Mouse (Mus musculus): ENCODE results near the gene Hoxa4. TPM values are rescaled to one million over a fixed set of nuclear protein-coding genes. Genes with fewer than 3 reads are reported as not detected.

Gene Hoxa4
- polyA plus RNA-seq, 2 experiments, result 1.0 to 2.2 TPM

DNA sequence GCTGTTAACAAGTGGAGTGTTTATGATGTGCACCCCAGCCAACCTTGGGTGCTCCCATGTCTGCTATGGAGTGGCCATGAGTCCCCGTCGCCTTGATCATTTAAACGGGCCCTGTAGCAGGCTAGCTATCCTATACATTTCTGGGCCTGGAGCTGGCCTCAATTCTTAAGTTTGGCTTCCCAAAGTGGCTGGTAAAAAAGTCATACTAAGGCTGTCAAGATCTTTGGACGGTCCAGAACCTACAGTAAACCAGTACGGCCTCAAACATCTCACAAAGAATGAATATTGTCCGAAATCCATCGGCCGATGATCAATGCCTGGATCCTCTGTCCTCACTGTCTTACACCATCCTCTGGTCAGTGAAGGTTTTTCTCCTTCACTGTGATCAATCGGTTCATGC lies 43.7 kb upstream of the Hoxa4 start:
- Histone ChIP-seq H3K9ac (ENCODE audit: low read depth, low read length, severe bottlenecking) (peak overlapping the region; percentile 100), H3K27me3 (ENCODE audit: control insufficient read depth, insufficient read depth, low read length) (no peaks in the 10 kb centered on the region), H3K4me1 (ENCODE audit: control insufficient read depth, insufficient read depth, low read length) (peaks cover 18% of the 10 kb centered on the region), H3K4me3 (replicated peaks; ENCODE audit: low read length) (peak overlapping the region; percentile 90), H3K36me3 (ENCODE audit: control insufficient read depth, insufficient read depth, low read length) (peaks cover 41% of the 10 kb centered on the region), H3K4me2 (replicated peaks; ENCODE audit: low read depth, low read length, severe bottlenecking) (peak overlapping the region; percentile 96), H3K27ac (replicated peaks; ENCODE audit: low read depth, low read length) (peak overlapping the region; percentile 99), H3K9me3 (ENCODE audit: control insufficient read depth, low read length) (no peaks in the 10 kb centered on the region)
- no peak for DNase-seq (ENCODE audit: low spot score)
- no peak for ATAC-seq (ENCODE audit: low FRiP score, low read depth)
- 14% methylated on average over 9 of the region's 9 CpGs for WGBS
- 0 out of 2 replicates have a peak, but pooled peaks have one; percentile 18 for TF ChIP-seq POLR2A (IDR thresholded peaks at IDR 0.05; ENCODE audit: borderline replicate concordance, extremely low read depth, insufficient read depth, insufficient read length)

GRCm38 (mm10) chr6:52234428-52235140 lies 43.0 kb upstream of the Hoxa4 start:
- Histone ChIP-seq H3K4me1 (ENCODE audit: control insufficient read depth, insufficient read depth, low read length) (peaks cover 18% of the 10 kb centered on the region), H3K27ac (replicated peaks; ENCODE audit: low read depth, low read length) (peak overlapping the region; percentile 99), H3K4me2 (replicated peaks; ENCODE audit: low read depth, low read length, severe bottlenecking) (peak overlapping the region; percentile 96), H3K9me3 (ENCODE audit: control insufficient read depth, low read length) (no peaks in the 10 kb centered on the region), H3K9ac (ENCODE audit: low read depth, low read length, severe bottlenecking) (peak overlapping the region; percentile 100), H3K4me3 (replicated peaks; ENCODE audit: low read length) (peak overlapping the region; percentile 90), H3K27me3 (ENCODE audit: control insufficient read depth, insufficient read depth, low read length) (no peaks in the 10 kb centered on the region), H3K36me3 (ENCODE audit: control insufficient read depth, insufficient read depth, low read length) (peaks cover 48% of the 10 kb centered on the region)
- ATAC-seq (ENCODE audit: low FRiP score, low read depth) (peak; percentile 72), DNase-seq (ENCODE audit: low spot score) (peak; percentile 95)
- WGBS, result 2% methylated on average over 41 of the region's 68 CpGs
- no peak for TF ChIP-seq POLR2A (IDR thresholded peaks at IDR 0.05; ENCODE audit: borderline replicate concordance, extremely low read depth, insufficient read depth, insufficient read length)

GRCm38 (mm10) chr6:52233546-52234427 lies 42.2 kb upstream of the Hoxa4 start:
- under 1% methylated on average over 50 of the region's 70 CpGs for WGBS
- Histone ChIP-seq H3K9ac (ENCODE audit: low read depth, low read length, severe bottlenecking) (peak overlapping the region; percentile 100), H3K9me3 (ENCODE audit: control insufficient read depth, low read length) (no peaks in the 10 kb centered on the region), H3K4me2 (replicated peaks; ENCODE audit: low read depth, low read length, severe bottlenecking) (peak overlapping the region; percentile 96), H3K4me1 (ENCODE audit: control insufficient read depth, insufficient read depth, low read length) (peaks cover 18% of the 10 kb centered on the region), H3K27me3 (ENCODE audit: control insufficient read depth, insufficient read depth, low read length) (no peaks in the 10 kb centered on the region), H3K4me3 (replicated peaks; ENCODE audit: low read length) (peak overlapping the region; percentile 90), H3K36me3 (ENCODE audit: control insufficient read depth, insufficient read depth, low read length) (peaks cover 56% of the 10 kb centered on the region), H3K27ac (replicated peaks; ENCODE audit: low read depth, low read length) (peak overlapping the region; percentile 99)
- no peak for TF ChIP-seq POLR2A (IDR thresholded peaks at IDR 0.05; ENCODE audit: borderline replicate concordance, extremely low read depth, insufficient read depth, insufficient read length)
- DNase-seq (ENCODE audit: low spot score) (no peak), ATAC-seq (ENCODE audit: low FRiP score, low read depth) (peak; percentile 25; the same call in 1 of the 2 replicates)

- TF ChIP-seq POLR2A (IDR thresholded peaks at IDR 0.05; ENCODE audit: borderline replicate concordance, extremely low read depth, insufficient read depth, insufficient read length), result no peak
- H3K9ac ChIP-seq (ENCODE audit: low read depth, low read length, severe bottlenecking), result peak overlapping the region; percentile 100
- no peaks in the 10 kb centered on the region for H3K27me3 ChIP-seq (ENCODE audit: control insufficient read depth, insufficient read depth, low read length)
- under 1% methylated on average over 23 of the region's 23 CpGs for WGBS
- peak overlapping the region; percentile 96 for H3K4me2 ChIP-seq (replicated peaks; ENCODE audit: low read depth, low read length, severe bottlenecking)
- H3K36me3 ChIP-seq (ENCODE audit: control insufficient read depth, insufficient read depth, low read length), result peaks cover 60% of the 10 kb centered on the region
- no peaks in the 10 kb centered on the region for H3K9me3 ChIP-seq (ENCODE audit: control insufficient read depth, low read length)
- peak overlapping the region; percentile 99 for H3K27ac ChIP-seq (replicated peaks; ENCODE audit: low read depth, low read length)
- H3K4me1 ChIP-seq (ENCODE audit: control insufficient read depth, insufficient read depth, low read length), result peaks cover 21% of the 10 kb centered on the region
- ATAC-seq (ENCODE audit: low FRiP score, low read depth) (no peak), DNase-seq (ENCODE audit: low spot score) (peak; percentile 82)
- H3K4me3 ChIP-seq (replicated peaks; ENCODE audit: low read length), result peak overlapping the region; percentile 90
Measured at GRCm38 (mm10) chr6:52232984-52233545, 41.5 kb upstream of the Hoxa4 start.

DNA sequence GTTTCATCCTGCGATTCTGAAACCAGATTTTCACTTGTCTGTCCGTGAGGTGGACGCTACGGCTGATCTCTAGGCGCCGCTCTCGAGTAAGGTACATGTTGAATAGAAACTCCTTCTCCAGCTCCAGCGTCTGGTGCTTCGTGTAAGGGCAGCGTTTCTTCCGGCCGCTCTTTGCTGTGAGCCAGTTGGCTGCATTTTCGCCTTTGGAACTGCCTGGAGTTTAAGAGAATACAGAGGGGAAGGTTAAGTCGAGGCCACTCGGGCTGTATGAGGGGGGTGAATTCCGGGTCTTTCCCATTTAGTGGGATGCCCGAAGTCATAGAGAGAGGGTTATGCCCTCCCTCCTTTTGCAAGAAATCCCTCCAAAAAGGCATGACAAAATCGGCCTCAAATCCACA lies 41.0 kb upstream of the Hoxa4 start:
- Histone ChIP-seq H3K27ac (replicated peaks; ENCODE audit: low read depth, low read length) (peak overlapping the region; percentile 99), H3K4me1 (ENCODE audit: control insufficient read depth, insufficient read depth, low read length) (peaks cover 23% of the 10 kb centered on the region), H3K27me3 (ENCODE audit: control insufficient read depth, insufficient read depth, low read length) (no peaks in the 10 kb centered on the region), H3K4me2 (replicated peaks; ENCODE audit: low read depth, low read length, severe bottlenecking) (peak overlapping the region; percentile 96), H3K9ac (ENCODE audit: low read depth, low read length, severe bottlenecking) (peak overlapping the region; percentile 100), H3K9me3 (ENCODE audit: control insufficient read depth, low read length) (no peaks in the 10 kb centered on the region), H3K4me3 (replicated peaks; ENCODE audit: low read length) (peak overlapping the region; percentile 90), H3K36me3 (ENCODE audit: control insufficient read depth, insufficient read depth, low read length) (peaks cover 60% of the 10 kb centered on the region)
- under 1% methylated on average over 18 of the region's 18 CpGs for WGBS
- no peak for ATAC-seq (ENCODE audit: low FRiP score, low read depth)
- peak; percentile 45 for DNase-seq (ENCODE audit: low spot score)
- no peak for TF ChIP-seq POLR2A (IDR thresholded peaks at IDR 0.05; ENCODE audit: borderline replicate concordance, extremely low read depth, insufficient read depth, insufficient read length)
